Mouse (Mus musculus): ENCODE data around the gene Herc3. TPM values are rescaled to one million over a fixed set of nuclear protein-coding genes. Genes with fewer than 3 reads are reported as not detected.
"Not testable (repeated sequence)": the region's sequence is repeated elsewhere in the genome, so short reads cannot be mapped to it uniquely, and the experiment has no call there.

Gene Herc3
- total RNA-seq (2014; fragmentation: Nextera tagmentation) (3.2 and 3.6 TPM in 2 replicates), total RNA-seq (2017) (5.8 and 7.5 TPM in 2 replicates)

DNA sequence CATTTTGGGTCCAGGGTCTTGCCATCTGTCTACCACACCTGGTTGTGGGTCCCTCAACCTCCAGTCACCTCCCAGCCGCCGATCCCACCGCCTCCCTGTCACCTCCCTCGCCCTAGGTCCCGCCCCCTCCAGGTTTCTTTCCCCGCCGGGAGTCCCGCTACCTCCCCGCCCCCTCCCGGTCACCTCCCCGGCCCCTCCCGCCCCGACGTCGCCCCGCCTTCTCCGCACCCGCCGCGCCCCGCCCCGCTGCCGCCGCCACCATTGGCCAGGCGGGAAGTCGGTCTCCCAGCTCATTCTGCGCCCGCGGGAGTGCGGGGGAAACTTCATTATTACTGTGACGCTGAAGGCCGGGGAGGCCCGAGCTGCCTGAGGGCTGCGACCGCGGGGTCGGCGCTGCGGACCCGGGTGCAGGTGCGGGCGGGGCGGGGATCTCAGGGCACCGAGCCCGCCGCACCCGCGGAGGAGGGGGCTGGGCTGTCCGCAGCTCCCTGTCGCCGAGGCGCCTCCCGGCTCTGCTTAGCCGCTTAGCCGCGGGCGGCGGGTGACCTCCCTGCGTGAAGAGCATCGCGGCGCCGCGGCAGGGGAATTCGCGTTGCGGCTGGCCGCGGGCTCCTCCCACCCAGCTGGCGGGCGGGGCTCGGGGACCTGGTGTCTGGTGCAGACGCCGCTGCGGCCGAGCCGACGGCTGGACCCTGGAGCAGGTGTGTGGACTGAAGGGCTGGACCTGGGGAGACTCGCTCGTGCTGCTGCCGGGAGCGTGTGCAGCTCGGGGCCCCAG is at the start of gene Herc3:
Herc3 (plus strand) TSS at position 234 of the 778 bp plus-strand sequence.
- ATAC-seq (replicated peaks; ENCODE audit: poor library complexity, severe bottlenecking), result peak; percentile 68

GRCm38 (mm10) chr6:58801394-58801793 is 29.9 kb upstream of the Herc3 start:
- no peak for ATAC-seq (replicated peaks; ENCODE audit: poor library complexity, severe bottlenecking)

DNA sequence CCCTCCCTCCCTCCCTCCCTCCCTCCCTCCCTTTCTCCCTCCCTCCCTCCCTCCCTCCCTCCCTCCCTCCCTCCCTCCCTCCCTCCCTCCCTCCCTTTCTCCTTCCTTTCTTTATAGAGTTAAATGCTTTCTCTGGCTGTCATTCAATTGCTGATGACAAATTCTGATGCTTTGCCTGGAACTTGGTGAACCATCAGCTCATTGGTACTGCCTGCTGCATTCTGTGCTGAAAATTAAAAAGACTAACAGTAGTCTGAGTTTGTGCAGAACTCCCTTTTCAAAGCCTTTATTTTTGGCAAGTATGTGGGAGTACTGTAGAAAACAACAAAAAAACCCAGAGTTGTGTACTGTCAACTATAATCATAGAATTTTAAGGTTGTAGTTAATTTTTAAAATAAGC is 16.9 kb upstream of the Herc3 start:
- no peak for ATAC-seq (replicated peaks; ENCODE audit: poor library complexity, severe bottlenecking)

DNA sequence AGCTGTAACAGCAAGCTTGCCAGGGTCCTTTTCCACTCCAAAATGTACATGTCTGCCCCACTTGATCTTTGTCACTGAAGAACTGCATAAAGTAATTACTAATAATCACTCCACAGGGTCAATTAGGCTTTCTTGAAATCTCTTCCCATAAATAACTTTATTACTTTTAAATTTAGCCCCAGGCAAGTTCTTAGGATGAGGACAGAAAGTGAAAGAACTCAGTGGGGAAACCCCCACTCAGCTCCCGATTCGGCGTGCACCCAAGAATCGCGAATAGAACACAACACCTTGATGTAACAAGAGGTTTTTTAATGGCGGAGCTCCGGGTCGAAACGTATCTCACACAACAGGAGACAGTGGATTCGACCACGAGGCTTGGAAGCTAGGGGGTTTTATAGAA is 14.2 kb upstream of the Herc3 start:
- not testable (repeated sequence) for ATAC-seq (replicated peaks; ENCODE audit: poor library complexity, severe bottlenecking)

- ATAC-seq (replicated peaks; ENCODE audit: poor library complexity, severe bottlenecking), result no peak
Observed at GRCm38 (mm10) chr6:58825619-58826018, 5.6 kb upstream of the Herc3 start.

- ATAC-seq (replicated peaks; ENCODE audit: poor library complexity, severe bottlenecking), result no peak
Observed at GRCm38 (mm10) chr6:58826089-58826488, 5.2 kb upstream of the Herc3 start.

- ATAC-seq (replicated peaks; ENCODE audit: poor library complexity, severe bottlenecking), result no peak
Observed at GRCm38 (mm10) chr6:58828582-58828981, 2.7 kb upstream of the Herc3 start.

GRCm38 (mm10) chr6:58830840-58831231 is 429 bp upstream of the Herc3 start:
- no peak for ATAC-seq (replicated peaks; ENCODE audit: poor library complexity, severe bottlenecking)

DNA sequence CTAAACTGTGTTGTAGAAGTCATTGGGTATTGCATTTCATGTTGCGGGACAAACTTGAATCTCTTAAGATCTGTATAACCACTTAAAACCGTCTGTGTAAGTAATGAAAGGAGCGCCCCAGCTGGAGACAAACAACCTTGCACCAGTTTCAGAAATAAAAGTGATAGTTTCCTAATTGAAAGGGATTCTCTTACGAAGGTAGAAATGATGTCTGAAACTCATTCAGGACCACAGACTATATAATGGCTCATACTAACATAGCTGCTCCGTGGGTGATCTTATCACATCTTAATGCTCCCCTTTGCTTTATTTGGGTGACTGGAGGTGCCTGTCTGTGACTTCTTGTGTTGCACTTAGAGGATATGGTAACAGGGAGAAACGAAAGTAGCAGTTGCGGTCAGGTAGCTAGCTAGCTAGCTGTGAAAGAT is 1.3 kb downstream of the Herc3 start:
- peak; percentile 43 for ATAC-seq (replicated peaks; ENCODE audit: poor library complexity, severe bottlenecking)

DNA sequence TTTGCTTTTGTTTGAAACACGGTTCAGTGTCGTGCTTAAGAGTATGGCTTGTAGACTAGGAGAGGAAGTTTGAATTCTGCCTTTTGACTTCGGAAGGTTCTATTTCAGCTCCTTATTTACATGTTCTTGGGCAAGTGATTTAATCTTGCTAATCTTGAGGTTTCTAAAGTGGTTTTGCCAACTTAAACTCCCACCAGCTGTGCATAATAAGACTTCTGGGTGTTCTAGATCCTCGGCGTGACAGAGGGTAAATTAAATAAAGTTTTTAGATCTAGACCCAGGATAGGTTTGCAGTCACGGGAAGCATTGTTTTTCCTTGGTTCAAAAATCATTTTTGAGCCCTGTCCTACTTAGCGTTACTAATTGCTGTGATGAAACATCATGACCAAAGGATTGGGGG is 3.2 kb downstream of the Herc3 start:
- no peak for ATAC-seq (replicated peaks; ENCODE audit: poor library complexity, severe bottlenecking)

DNA sequence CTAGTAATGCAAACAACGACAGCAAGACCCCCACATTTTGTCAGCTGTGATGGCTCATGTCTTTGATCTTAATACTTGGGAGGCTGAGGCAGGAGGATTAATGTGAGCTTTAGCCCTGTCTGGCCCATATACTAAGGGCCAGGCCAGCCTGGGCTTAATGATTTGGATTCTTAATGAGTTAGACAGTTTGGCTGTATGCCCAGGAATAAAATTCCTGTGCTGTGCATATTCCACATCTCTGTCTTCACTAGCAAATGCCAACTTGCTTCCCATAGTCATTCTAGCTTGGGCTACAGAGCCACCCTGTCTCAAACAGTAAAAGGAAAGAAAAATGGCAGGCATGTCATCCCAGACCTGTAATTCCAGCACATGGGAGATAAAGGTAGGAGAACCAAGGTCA is 4.3 kb downstream of the Herc3 start:
- no peak for ATAC-seq (replicated peaks; ENCODE audit: poor library complexity, severe bottlenecking)

GRCm38 (mm10) chr6:58836476-58836875 is 5.2 kb downstream of the Herc3 start:
- ATAC-seq (replicated peaks; ENCODE audit: poor library complexity, severe bottlenecking), result no peak

DNA sequence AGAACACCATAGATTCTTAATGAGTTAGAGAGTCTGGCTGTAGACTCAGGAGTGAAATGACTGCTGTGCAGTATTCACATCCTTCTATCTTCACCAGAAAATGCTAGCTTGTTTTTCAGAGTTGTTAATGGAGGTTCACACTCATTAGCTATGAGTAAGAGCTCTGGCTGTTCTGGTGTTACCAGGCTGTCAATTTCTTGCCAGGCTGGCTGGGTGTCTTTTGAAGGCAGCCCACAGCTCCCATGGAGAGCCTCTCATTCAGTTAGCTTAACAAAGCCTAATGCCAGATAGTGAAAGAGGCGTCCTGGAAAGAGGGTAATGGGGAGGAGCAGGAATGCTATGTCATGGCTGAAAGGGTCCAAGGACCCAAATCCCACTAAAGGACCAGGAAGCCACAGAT is 6.7 kb downstream of the Herc3 start:
- no peak for ATAC-seq (replicated peaks; ENCODE audit: poor library complexity, severe bottlenecking)

GRCm38 (mm10) chr6:58841208-58841607 is 9.9 kb downstream of the Herc3 start:
- no peak for ATAC-seq (replicated peaks; ENCODE audit: poor library complexity, severe bottlenecking)

DNA sequence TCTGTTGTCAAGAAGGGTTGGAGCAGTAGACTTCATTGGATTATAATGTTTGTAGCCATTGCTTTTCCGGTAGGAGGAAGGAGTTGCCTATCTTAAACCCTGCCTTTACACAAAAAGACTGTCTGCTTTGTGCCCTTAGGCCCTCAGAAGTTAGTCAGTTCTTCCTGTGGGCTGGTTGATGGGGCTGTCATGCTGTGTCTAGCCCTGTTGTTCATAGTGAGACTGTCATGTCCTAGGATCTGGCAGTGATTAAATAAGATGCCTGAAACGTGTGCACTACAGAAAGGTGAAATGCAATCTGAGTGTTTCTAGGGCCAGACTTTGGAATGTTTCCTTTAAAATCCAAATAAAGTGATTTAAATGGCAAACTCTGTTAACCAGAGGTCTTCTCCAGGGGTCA is 10.9 kb downstream of the Herc3 start:
- no peak for ATAC-seq (replicated peaks; ENCODE audit: poor library complexity, severe bottlenecking)

- no peak for ATAC-seq (replicated peaks; ENCODE audit: poor library complexity, severe bottlenecking)
Observed at GRCm38 (mm10) chr6:58843580-58843979, 12.3 kb downstream of the Herc3 start.

DNA sequence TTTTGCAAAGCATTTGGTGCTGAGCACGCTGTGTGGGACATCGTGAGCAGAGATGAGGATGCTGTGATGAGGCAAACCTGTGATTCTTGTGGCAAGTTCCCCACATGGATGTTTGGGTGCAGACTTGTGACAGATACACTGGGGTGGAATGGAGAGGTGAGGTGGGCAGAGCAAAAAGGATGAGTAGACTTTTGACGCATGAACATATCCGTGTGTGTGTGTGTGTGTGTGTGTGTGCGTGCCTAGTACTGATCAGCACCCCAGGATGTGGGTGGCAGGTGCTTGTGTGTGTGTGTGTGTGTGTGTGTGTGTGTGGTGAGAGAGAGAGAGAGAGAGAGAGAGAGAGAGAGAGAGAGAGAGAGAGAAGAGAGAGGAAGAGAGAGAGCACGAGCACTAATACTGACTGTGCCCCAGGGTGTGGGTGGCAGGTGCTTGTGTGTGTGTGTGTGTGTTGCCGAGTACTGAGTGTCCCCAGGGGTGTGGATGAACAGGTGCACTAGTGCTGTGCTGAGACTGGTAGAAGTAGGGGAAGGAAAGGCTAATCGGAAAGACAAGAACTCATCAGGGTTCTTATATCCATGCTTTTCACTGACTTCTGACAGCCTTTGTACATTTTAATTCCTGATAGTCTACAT is 13.0 kb downstream of the Herc3 start:
- no peak for ATAC-seq (replicated peaks; ENCODE audit: poor library complexity, severe bottlenecking)

DNA sequence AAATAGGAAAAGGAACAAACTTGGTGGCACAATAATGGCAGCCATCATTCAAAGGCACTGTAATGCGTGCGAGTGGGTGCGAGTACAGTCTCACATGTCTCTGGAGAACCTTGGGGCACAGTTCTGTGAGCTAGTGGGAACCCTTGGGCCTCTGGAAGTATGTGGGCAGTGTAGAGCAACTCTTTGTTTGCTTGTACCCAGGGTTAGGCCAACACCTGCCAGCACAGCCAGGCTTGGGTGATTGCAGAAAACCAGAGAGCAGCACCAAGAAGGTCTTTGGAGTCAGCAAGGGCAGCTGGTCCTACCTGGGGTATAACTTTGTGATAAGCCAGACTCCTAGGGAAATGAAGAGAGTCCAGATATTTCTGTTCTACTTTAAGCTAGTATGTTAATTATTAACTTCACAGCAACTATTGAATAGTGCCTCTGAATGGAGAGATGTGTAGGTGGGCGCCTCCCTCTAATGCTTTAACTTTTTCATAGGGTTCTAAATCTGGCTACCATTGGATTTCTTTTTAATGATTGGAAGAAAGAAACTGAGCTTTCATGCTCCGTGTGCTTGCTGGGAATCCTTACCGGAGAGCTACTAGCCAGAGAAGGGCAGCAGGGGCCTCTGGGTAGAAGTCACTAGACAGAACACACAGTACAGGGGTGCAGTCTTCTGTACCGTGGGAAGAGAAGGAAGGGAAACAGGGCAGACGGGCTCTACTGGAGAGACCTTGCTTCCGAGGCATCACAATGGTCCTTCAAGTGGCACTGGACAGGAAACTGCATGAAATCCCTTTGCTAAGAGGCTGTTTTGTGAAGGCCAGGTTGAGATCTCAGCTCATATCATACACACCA is 15.8 kb downstream of the Herc3 start:
- ATAC-seq (replicated peaks; ENCODE audit: poor library complexity, severe bottlenecking), result no peak

DNA sequence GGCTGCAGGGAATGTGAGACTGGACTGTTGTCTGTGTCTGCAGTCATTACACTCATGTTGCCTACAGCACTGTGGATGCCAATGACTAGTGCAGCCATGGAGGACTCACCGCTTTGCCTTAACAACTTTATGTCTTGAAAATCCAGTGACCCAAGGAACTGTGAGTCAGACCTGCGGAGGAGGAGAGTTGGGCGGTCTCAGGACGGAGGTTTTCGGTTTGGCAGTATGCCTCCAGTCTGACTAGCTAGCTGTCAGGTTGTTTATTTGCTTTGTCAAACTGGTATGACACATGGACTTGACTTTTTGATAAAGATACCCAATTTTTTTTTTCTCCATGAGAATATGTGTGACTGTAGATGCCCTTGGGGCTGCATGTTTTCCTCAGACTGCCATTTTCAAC is 16.6 kb downstream of the Herc3 start:
- ATAC-seq (replicated peaks; ENCODE audit: poor library complexity, severe bottlenecking), result no peak

GRCm38 (mm10) chr6:58849356-58849755 is 18.1 kb downstream of the Herc3 start:
- no peak for ATAC-seq (replicated peaks; ENCODE audit: poor library complexity, severe bottlenecking)
